Mouse (Mus musculus) stomach, postnatal 0 days (tissue): ENCODE measurements around the gene Ndufs6. TPM values are rescaled to one million over a fixed set of nuclear protein-coding genes. Genes with fewer than 3 reads are reported as not detected.

ENCODE experiments used
- ATAC-seq: fragments of 200-750 bp; cut with Nextera tagmentation; 2 replicates; pipeline ENCODE4 v1.8.0; 2017; ENCODE audit not compliant: low FRiP score, low TSS enrichment
- DNase-seq: peaks from one replicate; pipeline ENCODE4 v3.0.0-alpha.2; 2016; ENCODE audit warnings: low spot score
- H3K27ac ChIP-seq: fragments of 300-500 bp; sonication (generic); replicated peaks from 2 replicates; pipeline ENCODE4 v1.5.1; 2014; ENCODE audit warnings: mild to moderate bottlenecking, control low read depth
- H3K27me3 ChIP-seq: fragments of 300-500 bp; sonication (generic); 2 replicates; pipeline ENCODE4 v1.6.1; 2014; ENCODE audit warnings: low read length; ENCODE audit not compliant: control insufficient read depth, insufficient read depth
- H3K36me3 ChIP-seq: fragments of 300-500 bp; sonication (generic); 2 replicates; pipeline ENCODE4 v1.6.1; 2014; ENCODE audit warnings: low read length, mixed read lengths; ENCODE audit not compliant: control insufficient read depth, insufficient read depth
- H3K4me1 ChIP-seq: fragments of 300-500 bp; sonication (generic); replicated peaks from 2 replicates; pipeline ENCODE4 v1.6.1; 2014; ENCODE audit warnings: antibody characterized with exemption; ENCODE audit not compliant: control insufficient read depth, insufficient read depth
- H3K4me2 ChIP-seq: fragments of 300-500 bp; sonication (generic); replicated peaks from 2 replicates; pipeline ENCODE4 v1.6.1; 2014; ENCODE audit warnings: low read depth, mild to moderate bottlenecking, control low read depth, moderate library complexity
- H3K4me3 ChIP-seq: fragments of 300-500 bp; sonication (generic); 2 replicates; pipeline ENCODE4 v1.5.1; 2014; ENCODE audit warnings: low read depth, low read length, control low read depth
- H3K9ac ChIP-seq: fragments of 300-500 bp; sonication (generic); 2 replicates; pipeline ENCODE4 v1.6.1; 2014; ENCODE audit warnings: mild to moderate bottlenecking, low read length, control low read depth, mixed read lengths
- H3K9me3 ChIP-seq: fragments of 300-500 bp; sonication (generic); 2 replicates; pipeline ENCODE4 v1.6.1; 2016; ENCODE audit warnings: low read length; ENCODE audit not compliant: control insufficient read depth
- CTCF ChIP-seq: IDR thresholded peaks from 2 replicates; pipeline ENCODE4 v1.5.1; 2016; ENCODE audit warnings: antibody characterized with exemption, low read depth, mild to moderate bottlenecking, moderate library complexity
- EP300 ChIP-seq: optimal IDR thresholded peaks from 2 replicates; pipeline ENCODE3; 2016; ENCODE audit warnings: antibody characterized with exemption
- WGBS: fragments of 180-500 bp; shearing (Covaris S2); extraction: QIAGEN DNeasy Blood & Tissue Kit; methylation state at CpG from one replicate; pipeline ENCODE4 v1.1.7; 2014; 5-methylcytosine and 5-hydroxymethylcytosine counted together
- polyA plus RNA-seq: library from polyadenylated mRNA; unstranded; fragments of >200 nt; fragmentation: Nextera tagmentation; extraction: Ambion mirVana; gene quantifications from 2 replicates; pipeline ENCODE4 v1.2.1, GENCODE M21; 2015

The Ndufs6 gene
- polyA plus RNA-seq, 1 experiment from 2014 or later, result 421 TPM

GRCm38 (mm10) chr13:73345102-73345890 is 17.0 kb upstream of the Ndufs6 start:
- TF ChIP-seq EP300 (no peak), CTCF (peak; percentile 56)
- DNase-seq, result no peak
- Histone ChIP-seq H3K9me3 (no peaks in the 10 kb centered on the region), H3K27ac (no peak overlapping the region), H3K9ac (no peak overlapping the region), H3K4me3 (no peak overlapping the region), H3K27me3 (no peaks in the 10 kb centered on the region), H3K4me2 (no peak overlapping the region), H3K4me1 (no peaks in the 10 kb centered on the region), H3K36me3 (no peaks in the 10 kb centered on the region)
- no peak; the same call in 1 of the 2 replicates for ATAC-seq
- 75% methylated on average over 9 of the region's 9 CpGs for WGBS

- no peak for TF ChIP-seq CTCF
- TF ChIP-seq EP300, result no peak
- Histone ChIP-seq H3K4me1 (no peaks in the 10 kb centered on the region), H3K4me2 (no peak overlapping the region), H3K27me3 (no peaks in the 10 kb centered on the region), H3K27ac (no peak overlapping the region), H3K4me3 (no peak overlapping the region), H3K36me3 (no peaks in the 10 kb centered on the region), H3K9ac (no peak overlapping the region), H3K9me3 (no peaks in the 10 kb centered on the region)
- DNase-seq (no peak), ATAC-seq (no peak)
- 37% methylated on average over 7 of the region's 7 CpGs for WGBS
Measured at GRCm38 (mm10) chr13:73336753-73337152, 8.4 kb upstream of the Ndufs6 start.

GRCm38 (mm10) chr13:73331736-73332135 is 3.4 kb upstream of the Ndufs6 start:
- H3K9ac ChIP-seq, result peak overlapping the region; percentile 93
- no peaks in the 10 kb centered on the region for H3K27me3 ChIP-seq
- ATAC-seq (no peak), DNase-seq (no peak)
- H3K4me1 ChIP-seq, result 0 out of 2 replicates have a peak, but pooled peaks cover 3% of the 10 kb centered on the region
- H3K4me3 ChIP-seq, result peak overlapping the region; percentile 78
- H3K4me2 ChIP-seq, result peak overlapping the region; percentile 86
- no peak for TF ChIP-seq EP300
- no peak for TF ChIP-seq CTCF
- H3K9me3 ChIP-seq, result no peaks in the 10 kb centered on the region
- peak overlapping the region; percentile 78 for H3K27ac ChIP-seq
- no peaks in the 10 kb centered on the region for H3K36me3 ChIP-seq
- WGBS, result 40% methylated on average over 3 of the region's 3 CpGs

DNA sequence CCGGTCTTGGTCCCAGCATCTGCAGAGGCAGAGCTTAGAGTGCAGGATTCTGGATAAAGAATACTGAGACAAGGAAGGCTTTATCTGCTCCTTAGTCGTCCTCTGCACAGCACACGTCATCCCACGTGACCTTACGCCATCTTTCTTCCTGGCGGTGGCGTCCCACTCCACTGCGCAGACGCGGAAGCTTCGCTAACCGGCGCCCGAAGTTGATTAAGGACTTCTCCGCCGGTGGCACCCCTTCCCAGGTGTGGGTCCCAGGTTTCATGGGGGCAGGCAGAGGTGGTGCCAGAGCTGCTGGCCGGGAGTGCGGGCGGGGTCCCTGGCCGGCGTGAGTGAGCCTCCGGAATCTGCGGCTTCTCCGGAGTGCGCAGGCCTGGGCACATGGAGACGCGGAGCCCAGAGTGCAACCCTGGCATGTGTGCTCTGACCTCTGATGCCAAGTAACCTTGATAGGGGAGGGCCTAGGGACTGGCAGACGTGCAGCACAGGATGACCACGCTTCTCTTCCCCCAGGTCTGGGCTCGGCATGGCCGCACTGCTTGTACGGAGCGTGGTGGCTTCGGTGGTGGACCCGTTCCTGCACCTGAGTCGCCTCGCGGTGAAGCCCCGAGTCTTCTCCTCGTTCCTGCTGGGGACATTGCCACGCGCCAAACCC is 2.6 kb upstream of the Ndufs6 start:
- DNase-seq (peak; percentile 88), ATAC-seq (peak; percentile 87)
- Histone ChIP-seq H3K4me1 (0 out of 2 replicates have a peak, but pooled peaks cover 3% of the 10 kb centered on the region), H3K27me3 (no peaks in the 10 kb centered on the region), H3K4me2 (peak overlapping the region; percentile 86), H3K9ac (peak overlapping the region; percentile 93), H3K27ac (peak overlapping the region; percentile 78), H3K36me3 (no peaks in the 10 kb centered on the region), H3K4me3 (peak overlapping the region; percentile 78), H3K9me3 (no peaks in the 10 kb centered on the region)
- WGBS, result under 1% methylated on average over 42 of the region's 42 CpGs
- TF ChIP-seq CTCF (no peak), EP300 (no peak)

DNA sequence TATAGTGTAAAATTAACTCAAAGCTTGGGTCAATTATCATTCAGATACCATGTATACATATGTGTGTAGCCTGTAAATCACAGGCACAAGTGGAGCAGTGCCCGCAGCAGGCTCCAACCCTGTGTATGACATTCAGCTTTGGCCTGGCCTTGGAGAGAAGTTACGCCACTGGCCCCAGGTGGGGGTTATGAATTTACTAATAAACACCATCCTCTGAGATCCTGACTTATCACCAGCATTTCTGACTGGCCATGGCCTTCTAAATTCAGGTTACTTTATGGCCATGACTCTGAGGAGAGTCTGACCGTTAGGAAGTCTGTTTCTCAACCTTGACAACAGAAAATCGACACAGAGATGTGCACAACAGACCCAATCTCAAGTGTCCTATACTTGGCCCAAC is 4.9 kb downstream of the Ndufs6 start:
- no peaks in the 10 kb centered on the region for H3K4me1 ChIP-seq
- TF ChIP-seq CTCF (no peak), EP300 (no peak)
- no peak overlapping the region for H3K4me3 ChIP-seq
- no peak overlapping the region for H3K27ac ChIP-seq
- no peak overlapping the region for H3K9ac ChIP-seq
- H3K9me3 ChIP-seq, result no peaks in the 10 kb centered on the region
- H3K36me3 ChIP-seq, result peaks cover 2% of the 10 kb centered on the region; the same call in 1 of the 2 replicates
- no peaks in the 10 kb centered on the region for H3K27me3 ChIP-seq
- ATAC-seq (no peak), DNase-seq (no peak)
- 91% methylated on average over 4 of the region's 4 CpGs for WGBS
- no peak overlapping the region for H3K4me2 ChIP-seq

GRCm38 (mm10) chr13:73322626-73323025 is 5.7 kb downstream of the Ndufs6 start:
- Histone ChIP-seq H3K4me1 (no peaks in the 10 kb centered on the region), H3K4me3 (no peak overlapping the region), H3K27me3 (no peaks in the 10 kb centered on the region), H3K9me3 (no peaks in the 10 kb centered on the region), H3K9ac (no peak overlapping the region), H3K27ac (no peak overlapping the region), H3K4me2 (no peak overlapping the region), H3K36me3 (peaks cover 6% of the 10 kb centered on the region)
- ATAC-seq, result no peak
- DNase-seq, result no peak
- 75% methylated on average over 10 of the region's 10 CpGs for WGBS
- TF ChIP-seq CTCF (no peak), EP300 (no peak)
